Mouse (Mus musculus): ENCODE results near the gene Wdr89. TPM values are rescaled to one million over a fixed set of nuclear protein-coding genes. Genes with fewer than 3 reads are reported as not detected.

Wdr89 gene
- total and polyA plus RNA-seq, 2 experiments from 2014 or later, result 3.9 to 4.6 TPM

- Histone ChIP-seq H3K27ac (ENCODE audit: low read depth) (no peak overlapping the region), H3K4me1 (ENCODE audit: control insufficient read depth, insufficient read depth) (no peaks in the 10 kb centered on the region), H3K4me2 (ENCODE audit: low read depth, low read length) (no peak overlapping the region), H3K4me3 (ENCODE audit: low read depth, low read length) (no peak overlapping the region), H3K9me3 (replicated peaks; ENCODE audit: control insufficient read depth, low read length) (peaks cover 4% of the 10 kb centered on the region; the same call in 1 of the 2 replicates), H3K27me3 (ENCODE audit: control insufficient read depth, insufficient read depth, low read length) (no peaks in the 10 kb centered on the region), H3K9ac (replicated peaks; ENCODE audit: low read depth, low read length) (no peak overlapping the region), H3K36me3 (replicated peaks; ENCODE audit: control insufficient read depth, insufficient read depth, low read length) (no peaks in the 10 kb centered on the region)
- WGBS, result 43% methylated on average over 3 of the region's 3 CpGs
- ATAC-seq (ENCODE audit: insufficient read depth, low read depth) (no peak), DNase-seq (ENCODE audit: low spot score) (peak; percentile 14)
- TF ChIP-seq CTCF (IDR thresholded peaks at IDR 0.05; ENCODE audit: low read depth), result no peak
- TF ChIP-seq EP300 (IDR thresholded peaks at IDR 0.05; ENCODE audit: low read depth), result no peak
These were observed 46.5 kb downstream of the Wdr89 start for GRCm38 (mm10) chr12:75622835-75623234.

GRCm38 (mm10) chr12:75616841-75617240 lies 52.5 kb downstream of the Wdr89 start:
- Histone ChIP-seq H3K4me3 (ENCODE audit: low read depth, low read length) (no peak overlapping the region), H3K27me3 (ENCODE audit: control insufficient read depth, insufficient read depth, low read length) (no peaks in the 10 kb centered on the region), H3K27ac (ENCODE audit: low read depth) (no peak overlapping the region), H3K9ac (replicated peaks; ENCODE audit: low read depth, low read length) (no peak overlapping the region), H3K4me2 (ENCODE audit: low read depth, low read length) (no peak overlapping the region), H3K9me3 (replicated peaks; ENCODE audit: control insufficient read depth, low read length) (peaks cover 4% of the 10 kb centered on the region; the same call in 1 of the 2 replicates), H3K4me1 (ENCODE audit: control insufficient read depth, insufficient read depth) (no peaks in the 10 kb centered on the region), H3K36me3 (replicated peaks; ENCODE audit: control insufficient read depth, insufficient read depth, low read length) (no peaks in the 10 kb centered on the region)
- WGBS, result 72% methylated on average over 8 of the region's 8 CpGs
- ATAC-seq (ENCODE audit: insufficient read depth, low read depth), result no peak
- DNase-seq (ENCODE audit: low spot score), result no peak
- no peak for TF ChIP-seq EP300 (IDR thresholded peaks at IDR 0.05; ENCODE audit: low read depth)
- TF ChIP-seq CTCF (IDR thresholded peaks at IDR 0.05; ENCODE audit: low read depth), result no peak

- peak; percentile 83 for ATAC-seq (ENCODE audit: insufficient read depth, low read depth)
- DNase-seq (ENCODE audit: low spot score), result peak; percentile 23
- no peaks in the 10 kb centered on the region for H3K27me3 ChIP-seq (ENCODE audit: control insufficient read depth, insufficient read depth, low read length)
- peak overlapping the region; percentile 50; the same call in 1 of the 2 replicates for H3K9ac ChIP-seq (replicated peaks; ENCODE audit: low read depth, low read length)
- peaks cover 4% of the 10 kb centered on the region; the same call in 1 of the 2 replicates for H3K9me3 ChIP-seq (replicated peaks; ENCODE audit: control insufficient read depth, low read length)
- peak overlapping the region; percentile 43 for H3K4me3 ChIP-seq (ENCODE audit: low read depth, low read length)
- no peaks in the 10 kb centered on the region for H3K4me1 ChIP-seq (ENCODE audit: control insufficient read depth, insufficient read depth)
- H3K27ac ChIP-seq (ENCODE audit: low read depth), result 0 out of 2 replicates have a peak overlapping the region, but pooled peaks have one; percentile 48
- H3K36me3 ChIP-seq (replicated peaks; ENCODE audit: control insufficient read depth, insufficient read depth, low read length), result no peaks in the 10 kb centered on the region
- H3K4me2 ChIP-seq (ENCODE audit: low read depth, low read length), result peak overlapping the region; percentile 61
- WGBS, result 10% methylated on average over 20 of the region's 24 CpGs
- TF ChIP-seq CTCF (IDR thresholded peaks at IDR 0.05; ENCODE audit: low read depth), result no peak
- no peak for TF ChIP-seq EP300 (IDR thresholded peaks at IDR 0.05; ENCODE audit: low read depth)
These were observed 53.1 kb downstream of the Wdr89 start for GRCm38 (mm10) chr12:75616158-75616791.

DNA sequence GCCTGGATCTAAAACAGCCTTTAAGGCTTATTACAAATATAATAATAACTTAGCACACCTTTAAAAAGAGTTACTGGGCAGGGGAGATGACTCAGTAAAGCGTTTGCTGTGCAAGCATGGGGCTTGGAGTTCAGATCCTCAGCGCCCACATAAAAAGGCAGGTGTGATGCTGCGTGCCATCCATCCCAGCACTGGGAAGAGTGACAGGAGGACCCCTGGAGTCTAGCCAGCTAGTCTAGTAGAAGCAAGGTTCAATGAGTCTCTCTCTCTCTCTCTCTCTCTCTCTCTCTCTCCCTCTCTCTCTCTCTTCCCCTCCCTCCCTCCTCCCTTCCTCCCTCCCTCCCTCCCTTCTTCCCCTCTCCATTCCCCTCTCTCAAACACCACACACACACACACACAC lies 53.8 kb downstream of the Wdr89 start:
- no peaks in the 10 kb centered on the region for H3K9me3 ChIP-seq (replicated peaks; ENCODE audit: control insufficient read depth, low read length)
- peak overlapping the region; percentile 61; the same call in 1 of the 2 replicates for H3K4me2 ChIP-seq (ENCODE audit: low read depth, low read length)
- H3K4me1 ChIP-seq (ENCODE audit: control insufficient read depth, insufficient read depth), result no peaks in the 10 kb centered on the region
- H3K27me3 ChIP-seq (ENCODE audit: control insufficient read depth, insufficient read depth, low read length), result no peaks in the 10 kb centered on the region
- DNase-seq (ENCODE audit: low spot score) (no peak), ATAC-seq (ENCODE audit: insufficient read depth, low read depth) (peak; percentile 24; the same call in 1 of the 2 replicates)
- H3K36me3 ChIP-seq (replicated peaks; ENCODE audit: control insufficient read depth, insufficient read depth, low read length), result no peaks in the 10 kb centered on the region
- 53% methylated on average over 3 of the region's 3 CpGs for WGBS
- H3K9ac ChIP-seq (replicated peaks; ENCODE audit: low read depth, low read length), result no peak overlapping the region
- H3K27ac ChIP-seq (ENCODE audit: low read depth), result no peak overlapping the region
- no peak for TF ChIP-seq EP300 (IDR thresholded peaks at IDR 0.05; ENCODE audit: low read depth)
- no peak for TF ChIP-seq CTCF (IDR thresholded peaks at IDR 0.05; ENCODE audit: low read depth)
- no peak overlapping the region for H3K4me3 ChIP-seq (ENCODE audit: low read depth, low read length)

DNA sequence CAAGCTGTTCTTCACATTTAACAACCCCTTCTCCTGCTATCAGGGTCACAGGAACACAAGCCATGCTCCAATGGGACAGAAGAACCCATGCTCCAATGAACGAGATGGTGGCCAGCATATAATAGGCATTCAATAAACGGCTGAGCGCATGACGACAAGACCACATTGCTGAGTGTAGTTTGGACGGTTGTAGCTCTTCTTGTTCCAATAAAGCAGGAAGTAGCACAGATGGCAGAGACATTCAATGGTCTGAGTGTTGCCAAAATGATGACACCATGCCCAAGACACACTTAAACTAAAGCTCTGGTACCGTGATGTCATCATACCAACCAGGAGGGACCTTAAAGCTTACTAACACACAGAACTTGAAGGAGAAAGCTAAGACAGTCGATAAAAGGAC lies 56.6 kb downstream of the Wdr89 start:
- Histone ChIP-seq H3K9ac (replicated peaks; ENCODE audit: low read depth, low read length) (no peak overlapping the region), H3K27me3 (ENCODE audit: control insufficient read depth, insufficient read depth, low read length) (no peaks in the 10 kb centered on the region), H3K9me3 (replicated peaks; ENCODE audit: control insufficient read depth, low read length) (no peaks in the 10 kb centered on the region), H3K4me2 (ENCODE audit: low read depth, low read length) (no peak overlapping the region), H3K4me3 (ENCODE audit: low read depth, low read length) (no peak overlapping the region), H3K27ac (ENCODE audit: low read depth) (no peak overlapping the region), H3K4me1 (ENCODE audit: control insufficient read depth, insufficient read depth) (no peaks in the 10 kb centered on the region), H3K36me3 (replicated peaks; ENCODE audit: control insufficient read depth, insufficient read depth, low read length) (no peaks in the 10 kb centered on the region)
- 73% methylated on average over 7 of the region's 7 CpGs for WGBS
- no peak for DNase-seq (ENCODE audit: low spot score)
- no peak for TF ChIP-seq EP300 (IDR thresholded peaks at IDR 0.05; ENCODE audit: low read depth)
- no peak for TF ChIP-seq CTCF (IDR thresholded peaks at IDR 0.05; ENCODE audit: low read depth)
- no peak for ATAC-seq (ENCODE audit: insufficient read depth, low read depth)

GRCm38 (mm10) chr12:75599490-75599889 lies 69.8 kb downstream of the Wdr89 start:
- TF ChIP-seq CTCF (IDR thresholded peaks at IDR 0.05; ENCODE audit: low read depth) (no peak), EP300 (IDR thresholded peaks at IDR 0.05; ENCODE audit: low read depth) (no peak)
- no peak overlapping the region for H3K4me3 ChIP-seq (ENCODE audit: low read depth, low read length)
- no peaks in the 10 kb centered on the region for H3K36me3 ChIP-seq (replicated peaks; ENCODE audit: control insufficient read depth, insufficient read depth, low read length)
- no peak overlapping the region for H3K4me2 ChIP-seq (ENCODE audit: low read depth, low read length)
- H3K4me1 ChIP-seq (ENCODE audit: control insufficient read depth, insufficient read depth), result peaks cover under 1% of the 10 kb centered on the region; the same call in 1 of the 2 replicates
- WGBS, result 28% methylated on average over 4 of the region's 4 CpGs
- no peak overlapping the region for H3K27ac ChIP-seq (ENCODE audit: low read depth)
- H3K27me3 ChIP-seq (ENCODE audit: control insufficient read depth, insufficient read depth, low read length), result no peaks in the 10 kb centered on the region
- ATAC-seq (ENCODE audit: insufficient read depth, low read depth), result no peak
- DNase-seq (ENCODE audit: low spot score), result no peak
- H3K9ac ChIP-seq (replicated peaks; ENCODE audit: low read depth, low read length), result no peak overlapping the region
- no peaks in the 10 kb centered on the region for H3K9me3 ChIP-seq (replicated peaks; ENCODE audit: control insufficient read depth, low read length)
